Comparison of ENCODE assay signal across 31 mouse cellular contexts in the genomic region with DNA sequence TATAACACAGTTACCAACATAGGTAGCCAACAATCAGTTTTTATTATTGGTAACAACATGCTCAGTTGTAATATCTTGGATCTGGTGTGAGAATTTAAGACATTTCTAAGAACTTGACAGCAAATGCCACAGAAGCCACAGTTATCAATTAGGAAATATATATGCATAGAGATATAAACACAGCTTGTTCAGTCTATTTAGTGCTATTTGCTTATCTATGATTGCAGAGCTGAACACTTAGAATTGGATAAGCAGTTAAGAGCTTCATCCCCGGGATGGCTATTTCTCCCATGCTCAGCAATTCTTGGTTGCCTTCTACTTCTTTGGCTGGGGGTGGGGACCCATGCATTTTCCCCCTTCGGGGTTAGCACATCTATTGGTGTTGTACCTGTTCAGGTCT.
DNase-seq lines count a peak whose midpoint lies in the region; ATAC-seq and TF ChIP-seq lines count a peak whose summit lies in the region.
"Had no signal": no experiment of that assay in that cellular context is flagged by ENCODE, and none has a peak within 500 bp of the region (broad histone marks: within the 10 kb centered on the region; RNA-seq: fewer than 3 reads in every experiment).

No protein-coding gene starts in this region.

- no peak overlapping the region for H3K4me3 ChIP-seq in liver, embryonic 13.5 days (replicated peaks)
- no peak overlapping the region for H3K4me3 ChIP-seq in liver, embryonic 12.5 days
- H3K4me3 ChIP-seq in MEL (ENCODE audit: control insufficient read depth in 1 of 2, insufficient read depth in 1 of 2, low read depth in 2 of 2, low read length in 2 of 2): no peak overlapping the region
- H3K4me3 ChIP-seq: embryonic facial prominence, embryonic 10.5 days; embryonic facial prominence, embryonic 13.5 days; erythroblast, embryonic 14.5 days; forebrain, embryonic 12.5 days; forebrain, embryonic 15.5 days; heart, adult 2 months; heart, embryonic 12.5 days; heart, embryonic 15.5 days; hindbrain, embryonic 10.5 days; hindbrain, embryonic 13.5 days; intestine, embryonic 15.5 days had no signal

- TF ChIP-seq EP300 in MEL (IDR thresholded peaks at IDR 0.05; ENCODE audit: low read depth in 1 of 2, low read length in 2 of 2): peak; percentile 65 to 73

- no peak for TF ChIP-seq POLR2A in MEL (IDR thresholded peaks at IDR 0.05; ENCODE audit: control insufficient read depth in 1 of 2, insufficient read depth in 1 of 2, low read depth in 1 of 2, low read length in 2 of 2, poor library complexity in 1 of 2)

- H3K79me2 ChIP-seq in MEL (ENCODE audit: control insufficient read depth, insufficient read depth, low read length, poor library complexity): no peaks in the 10 kb centered on the region

- peaks cover 5% of the 10 kb centered on the region; the same call in 1 of the 2 replicates for H3K4me1 ChIP-seq in liver, embryonic 13.5 days (replicated peaks)
- H3K4me1 ChIP-seq in liver, embryonic 12.5 days: no peaks in the 10 kb centered on the region
- H3K4me1 ChIP-seq in MEL (ENCODE audit: control insufficient read depth in 1 of 2, insufficient read depth in 2 of 2, low read length in 2 of 2): peaks cover 0 to 5% of the 10 kb centered on the region in 2 experiments; a peak in 2 of 4 replicates
- H3K4me1 ChIP-seq: embryonic facial prominence, embryonic 13.5 days; heart, embryonic 12.5 days; heart, embryonic 15.5 days; intestine, embryonic 15.5 days had no signal

- no peak overlapping the region for H3K9ac ChIP-seq in liver, embryonic 13.5 days
- no peak overlapping the region for H3K9ac ChIP-seq in liver, embryonic 12.5 days
- no peak overlapping the region for H3K9ac ChIP-seq in MEL (ENCODE audit: control insufficient read depth, low read depth, low read length, poor library complexity, severe bottlenecking)
- H3K9ac ChIP-seq: embryonic facial prominence, embryonic 13.5 days; forebrain, embryonic 12.5 days; forebrain, embryonic 15.5 days; heart, embryonic 12.5 days; heart, embryonic 15.5 days; hindbrain, embryonic 13.5 days; intestine, embryonic 15.5 days had no signal

- no peak for DNase-seq in liver, embryonic 13.5 days
- peak; percentile 22 for DNase-seq in MEL (ENCODE audit: low read depth, low spot score)
- peak; percentile 8 for DNase-seq in c-Kit-positive CD71-positive TER-119-positive erythroid progenitor cells, embryonic 14.5 days (ENCODE audit: low spot score)
- no peak for DNase-seq in heart, adult 8-10 months (ENCODE audit: low spot score)
- DNase-seq in cerebellum, adult 11 months: no peak
- DNase-seq: adrenal gland, postnatal 10 days; adrenal gland, postnatal 36 days; B cell, adult 2 months; cerebellum, adult 18-20 months; cerebellum, adult 9-10 months; cerebellum, postnatal 14 days; embryo, embryonic 11 days; gastrocnemius, postnatal 25 days; heart, adult 2 months; heart, postnatal 10 days; heart, postnatal 36 days had no signal

- 21% methylated on average over 2 of the region's 2 CpGs for WGBS in liver, embryonic 13.5 days (ENCODE audit: insufficient replicate concordance)
- WGBS in liver, embryonic 12.5 days (ENCODE audit: insufficient replicate concordance): 30% methylated on average over 2 of the region's 2 CpGs

- ATAC-seq in liver, embryonic 13.5 days (ENCODE audit: low read depth): 0 out of 2 replicates have a peak, but pooled peaks have one; percentile 54
- ATAC-seq in liver, embryonic 12.5 days: no peak
- ATAC-seq in megakaryocyte-erythroid progenitor cell, adult 5-6 weeks (replicated peaks; ENCODE audit: low FRiP score, low TSS enrichment, poor library complexity, severe bottlenecking): peak; percentile 57
- ATAC-seq: forebrain, embryonic 15.5 days; hindbrain, embryonic 16.5 days; intestine, embryonic 15.5 days; Patski had no signal

- TF ChIP-seq CTCF in MEL (IDR thresholded peaks at IDR 0.05 in 2 of 3, conservative IDR thresholded peaks at IDR 0.05 in 1 of 3; ENCODE audit: control insufficient read depth in 1 of 3, insufficient read depth in 1 of 3, low read depth in 2 of 3, low read length in 3 of 3, poor library complexity in 1 of 3, severe bottlenecking in 1 of 3): no peak

- no peak for TF ChIP-seq RAD21 in MEL (IDR thresholded peaks at IDR 0.05; ENCODE audit: low read depth, low read length)

- H3K4me2 ChIP-seq in liver, embryonic 13.5 days: no peak overlapping the region
- no peak overlapping the region for H3K4me2 ChIP-seq in liver, embryonic 12.5 days
- H3K4me2 ChIP-seq: embryonic facial prominence, embryonic 13.5 days; forebrain, embryonic 12.5 days; forebrain, embryonic 15.5 days; heart, embryonic 12.5 days; heart, embryonic 15.5 days; hindbrain, embryonic 13.5 days; intestine, embryonic 15.5 days had no signal

- no peaks in the 10 kb centered on the region for H3K27me3 ChIP-seq in liver, embryonic 13.5 days
- H3K27me3 ChIP-seq in liver, embryonic 12.5 days (replicated peaks): no peaks in the 10 kb centered on the region
- H3K27me3 ChIP-seq in MEL (ENCODE audit: control insufficient read depth in 1 of 2, insufficient read depth in 2 of 2, low read length in 2 of 2): no peaks in the 10 kb centered on the region
- H3K27me3 ChIP-seq: CH12.LX; embryonic facial prominence, embryonic 13.5 days; forebrain, embryonic 12.5 days; forebrain, embryonic 15.5 days; heart, embryonic 12.5 days; heart, embryonic 15.5 days; hindbrain, embryonic 13.5 days; intestine, embryonic 15.5 days; Patski had no signal

- no peaks in the 10 kb centered on the region for H3K36me3 ChIP-seq in liver, embryonic 13.5 days
- H3K36me3 ChIP-seq in liver, embryonic 12.5 days: no peaks in the 10 kb centered on the region
- peaks cover 0 to 4% of the 10 kb centered on the region in 2 experiments; a peak in 1 of 4 replicates for H3K36me3 ChIP-seq in MEL (ENCODE audit: control insufficient read depth in 1 of 2, insufficient read depth in 2 of 2, low read length in 2 of 2)
- H3K36me3 ChIP-seq: embryonic facial prominence, embryonic 10.5 days; embryonic facial prominence, embryonic 13.5 days; forebrain, embryonic 12.5 days; forebrain, embryonic 15.5 days; heart, embryonic 12.5 days; heart, embryonic 15.5 days; hindbrain, embryonic 10.5 days; hindbrain, embryonic 13.5 days; intestine, embryonic 15.5 days had no signal

- H3K9me3 ChIP-seq in liver, embryonic 13.5 days (replicated peaks): no peaks in the 10 kb centered on the region
- no peaks in the 10 kb centered on the region for H3K9me3 ChIP-seq in liver, embryonic 12.5 days (replicated peaks)
- no peaks in the 10 kb centered on the region for H3K9me3 ChIP-seq in MEL (replicated peaks; ENCODE audit: insufficient read depth, low read length)
- H3K9me3 ChIP-seq: embryonic facial prominence, embryonic 10.5 days; embryonic facial prominence, embryonic 13.5 days; forebrain, embryonic 12.5 days; forebrain, embryonic 15.5 days; heart, embryonic 12.5 days; heart, embryonic 15.5 days; hindbrain, embryonic 10.5 days; hindbrain, embryonic 13.5 days; intestine, embryonic 15.5 days had no signal

- H3K27ac ChIP-seq in liver, embryonic 13.5 days: no peak overlapping the region
- H3K27ac ChIP-seq in liver, embryonic 12.5 days: no peak overlapping the region
- H3K27ac ChIP-seq in MEL (ENCODE audit: control insufficient read depth, low read depth, low read length): no peak overlapping the region
- H3K27ac ChIP-seq: embryonic facial prominence, embryonic 10.5 days; embryonic facial prominence, embryonic 13.5 days; forebrain, embryonic 12.5 days; forebrain, embryonic 15.5 days; heart, adult 2 months; heart, embryonic 15.5 days; hindbrain, embryonic 10.5 days; hindbrain, embryonic 13.5 days; intestine, embryonic 15.5 days had no signal

TF ChIP-seq in MEL, 35 proteins besides CTCF, POLR2A, EP300 and RAD21:
- TF ChIP-seq NRF1 (IDR thresholded peaks at IDR 0.05; ENCODE audit: insufficient read depth, low read depth, low read length, poor library complexity, severe bottlenecking): no peak
- TF ChIP-seq UBTF (IDR thresholded peaks at IDR 0.05; ENCODE audit: borderline replicate concordance, insufficient read depth, low read depth, low read length): no peak
- no peak for TF ChIP-seq KAT2A (conservative IDR thresholded peaks at IDR 0.05; ENCODE audit: low read depth, low read length)
- TF ChIP-seq MEF2A (IDR thresholded peaks at IDR 0.05; ENCODE audit: extremely low read depth, insufficient replicate concordance, low read depth, low read length, poor library complexity, severe bottlenecking): no peak
- TF ChIP-seq RCOR1 (IDR thresholded peaks at IDR 0.05; ENCODE audit: low read depth, low read length): peak; percentile 49; the same call in 1 of the 2 replicates
- no peak for TF ChIP-seq USF1 (IDR thresholded peaks at IDR 0.05; ENCODE audit: low read depth, low read length)
- TF ChIP-seq MAX (IDR thresholded peaks at IDR 0.05; ENCODE audit: low read length): no peak
- peak; percentile 79 for TF ChIP-seq TCF12 (IDR thresholded peaks at IDR 0.05; ENCODE audit: low read depth, low read length)
- peak; percentile 26; the same call in 1 of the 2 replicates for TF ChIP-seq SIN3A (IDR thresholded peaks at IDR 0.05; ENCODE audit: low read length)
- no peak for TF ChIP-seq MYB (IDR thresholded peaks at IDR 0.05; ENCODE audit: low read depth, low read length)
- no peak for TF ChIP-seq MYC (IDR thresholded peaks at IDR 0.05; ENCODE audit: low read depth, low read length)
- TF ChIP-seq CHD1 (IDR thresholded peaks at IDR 0.05; ENCODE audit: low read depth, low read length): no peak
- TF ChIP-seq MAFK (IDR thresholded peaks at IDR 0.05; ENCODE audit: borderline replicate concordance, low read depth, low read length): peak; percentile 26; the same call in 1 of the 2 replicates
- no peak for TF ChIP-seq NELFE (IDR thresholded peaks at IDR 0.05; ENCODE audit: low read depth, low read length)
- TF ChIP-seq ELF1 (IDR thresholded peaks at IDR 0.05; ENCODE audit: low read depth, low read length): no peak
- TF ChIP-seq GATA1 (IDR thresholded peaks at IDR 0.05; ENCODE audit: low read depth, low read length): peak; percentile 63
- no peak for TF ChIP-seq E2F4 (IDR thresholded peaks at IDR 0.05; ENCODE audit: borderline replicate concordance, low read depth, low read length)
- TF ChIP-seq ZKSCAN1 (IDR thresholded peaks at IDR 0.05; ENCODE audit: low read depth, low read length): no peak
- TF ChIP-seq ETS1 (IDR thresholded peaks at IDR 0.05; ENCODE audit: low read depth, low read length): peak; percentile 56
- no peak for TF ChIP-seq SMC3 (IDR thresholded peaks at IDR 0.05; ENCODE audit: low read depth, low read length)
- TF ChIP-seq GABPA (IDR thresholded peaks at IDR 0.05; ENCODE audit: low read depth, low read length): no peak
TF ChIP-seq in MEL: peak in this region for 6.

Comparison
In these comparisons a context has a peak if more than half of its experiments do, and no peak if none do; other contexts are left out.
1. DNase-seq: peak in MEL (single experiment) and c-Kit-positive CD71-positive TER-119-positive erythroid progenitor cells, embryonic 14.5 days (single experiment); none in liver, embryonic 13.5 days (single experiment), heart, adult 8-10 months (single experiment) and cerebellum, adult 11 months (single experiment).